Mouse (Mus musculus) macrophage (primary cell): ENCODE measurements around the gene Sema4g. TPM values are rescaled to one million over a fixed set of nuclear protein-coding genes. Genes with fewer than 3 reads are reported as not detected.

Experiments used
- H3K27ac ChIP-seq: fragments of 350-480 bp; formaldehyde crosslinking; 2 replicates; pipeline ENCODE4 v1.9.0; 2021
- H3K36me3 ChIP-seq: fragments of 350-480 bp; formaldehyde crosslinking; 2 replicates; pipeline ENCODE4 v1.9.0; 2021; ENCODE audit errors: inconsistent target
- H3K4me3 ChIP-seq: fragments of 350-480 bp; formaldehyde crosslinking; 2 replicates; pipeline ENCODE4 v1.9.0; 2021; ENCODE audit errors: inconsistent target
- H3K79me2 ChIP-seq: fragments of 350-480 bp; formaldehyde crosslinking; 2 replicates; pipeline ENCODE4 v1.9.0; 2021; ENCODE audit errors: inconsistent target
- WGBS: methylation state at CpG from one replicate; pipeline ENCODE4 v1.1.7; 2026; ENCODE audit warnings: inconsistent platforms; ENCODE audit not compliant: missing documents; 5-methylcytosine and 5-hydroxymethylcytosine counted together
- polyA plus RNA-seq: library from polyadenylated mRNA; stranded (reverse); fragments of 250-400 nt; gene quantifications from 3 replicates; pipeline ENCODE4 v1.2.4, GENCODE M21; 2018; ENCODE audit warnings: inconsistent platforms
- total RNA-seq, 78 experiments: library from RNA; depleted of rRNA; stranded (reverse); fragments of 250-400 nt; gene quantifications; 1 replicate in 9 of 78; 2 replicates in 24 of 78; 3 replicates in 43 of 78; 4 replicates in 2 of 78; pipeline ENCODE4 v1.2.4; 2018; ENCODE audit warnings: inconsistent platforms in 56 of 78

The Sema4g gene
- total RNA-seq (2018; cell fraction: chromatin; rRNA removed): 1 to 10 TPM in 11 of 26 experiments, under 1 TPM in 14, not detected in 1; 0.08 to 2.4 (median 0.87) TPM
- total RNA-seq (2018; cell fraction: cytosol; rRNA removed): under 1 TPM in 5 of 26 experiments, not detected in 21; 0.03 to 0.09 (median 0.05) TPM
- 1 to 10 TPM in 2 of 26 experiments, under 1 TPM in 22, not detected in 2; 0.11 to 1.5 (median 0.48) TPM for total RNA-seq (2018; cell fraction: nucleus; rRNA removed)
- 0.04 TPM in 1 of 3 replicates, not detected in the others for polyA plus RNA-seq

GRCm38 (mm10) chr19:44988831-44989566 lies at the start of gene Sema4g:
Gene Sema4g (plus strand): TSS chr19:44989101.
- WGBS: 5% methylated on average over 45 of the region's 58 CpGs
- H3K27ac ChIP-seq: no peak within 1 kb of the TSS

GRCm38 (mm10) chr19:44959633-44960032 lies 29.3 kb upstream of the Sema4g start:
- H3K27ac ChIP-seq: no peak overlapping the region
- 100% methylated on average over 2 of the region's 2 CpGs for WGBS
- no peaks in the 10 kb centered on the region for H3K79me2 ChIP-seq
- H3K4me3 ChIP-seq: no peak overlapping the region
- H3K36me3 ChIP-seq: peaks cover 66% of the 10 kb centered on the region

More at GRCm38 (mm10) chr19:44988831-44989566, at the start of gene Sema4g:
- Histone ChIP-seq H3K36me3 (no peaks in the 10 kb centered on the region), H3K4me3 (no peak within 1 kb of the TSS), H3K79me2 (no peaks in the 10 kb centered on the region)

- no CpG with 5 or more reads among the region's 1 CpGs for WGBS
- Histone ChIP-seq H3K79me2 (no peaks in the 10 kb centered on the region), H3K36me3 (peaks cover 80% of the 10 kb centered on the region), H3K27ac (no peak overlapping the region), H3K4me3 (no peak overlapping the region)
Observed at GRCm38 (mm10) chr19:44965978-44966377, 22.9 kb upstream of the Sema4g start.

- H3K27ac ChIP-seq: no peak overlapping the region
- 92% methylated on average over 3 of the region's 3 CpGs for WGBS
- H3K36me3 ChIP-seq: peaks cover 78% of the 10 kb centered on the region
- H3K4me3 ChIP-seq: no peak overlapping the region
- no peaks in the 10 kb centered on the region for H3K79me2 ChIP-seq
Observed at GRCm38 (mm10) chr19:44968329-44968728, 20.6 kb upstream of the Sema4g start.

DNA sequence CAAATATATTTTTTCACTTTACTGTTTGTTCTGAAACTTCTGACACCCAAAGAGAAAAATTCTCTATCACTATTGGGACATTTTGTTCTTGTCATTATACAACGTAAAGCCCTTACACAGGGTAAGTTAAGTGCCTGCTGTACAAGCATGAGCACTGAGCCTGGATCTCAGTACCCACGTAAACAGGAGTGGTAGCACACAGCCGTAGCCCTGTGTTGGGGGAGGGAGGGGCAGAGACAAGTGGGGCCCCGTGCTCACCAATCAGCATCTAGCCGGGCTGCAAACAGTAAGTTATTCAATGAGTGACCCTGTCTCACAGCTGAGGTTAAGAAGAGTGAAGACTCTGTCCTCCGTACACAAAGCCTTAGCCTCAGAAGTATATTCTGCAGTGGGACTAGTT lies 12.3 kb upstream of the Sema4g start:
- H3K27ac ChIP-seq: no peak overlapping the region
- no peaks in the 10 kb centered on the region for H3K79me2 ChIP-seq
- H3K4me3 ChIP-seq: no peak overlapping the region
- WGBS: 96% methylated on average over 6 of the region's 6 CpGs
- peaks cover 87% of the 10 kb centered on the region for H3K36me3 ChIP-seq

GRCm38 (mm10) chr19:44977148-44977547 lies 11.8 kb upstream of the Sema4g start:
- Histone ChIP-seq H3K36me3 (peaks cover 82% of the 10 kb centered on the region), H3K79me2 (no peaks in the 10 kb centered on the region), H3K4me3 (no peak overlapping the region), H3K27ac (no peak overlapping the region)
- WGBS: 91% methylated on average over 6 of the region's 6 CpGs

DNA sequence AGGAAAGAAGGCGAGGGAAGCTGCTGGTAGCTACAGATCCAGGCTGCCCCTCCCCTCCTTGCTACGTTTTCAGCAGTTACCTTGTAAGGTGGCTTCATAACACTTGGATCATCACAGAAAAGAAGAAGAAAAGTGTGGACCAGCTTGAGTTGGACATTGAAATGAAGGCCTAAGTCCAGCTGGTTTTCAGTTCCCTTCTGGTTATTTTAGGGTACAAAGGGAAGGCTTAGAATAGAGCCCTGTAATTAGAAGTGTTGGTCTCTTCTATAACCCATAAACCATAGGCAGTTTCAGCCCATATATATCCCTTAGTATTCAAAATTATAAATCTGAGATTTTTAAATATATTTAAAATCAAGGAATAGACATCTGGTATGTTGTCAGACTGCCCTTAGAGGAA lies 8.1 kb upstream of the Sema4g start:
- Histone ChIP-seq H3K36me3 (peaks cover 46% of the 10 kb centered on the region), H3K79me2 (no peaks in the 10 kb centered on the region), H3K27ac (no peak overlapping the region), H3K4me3 (no peak overlapping the region)
- 74% methylated on average over 2 of the region's 2 CpGs for WGBS

DNA sequence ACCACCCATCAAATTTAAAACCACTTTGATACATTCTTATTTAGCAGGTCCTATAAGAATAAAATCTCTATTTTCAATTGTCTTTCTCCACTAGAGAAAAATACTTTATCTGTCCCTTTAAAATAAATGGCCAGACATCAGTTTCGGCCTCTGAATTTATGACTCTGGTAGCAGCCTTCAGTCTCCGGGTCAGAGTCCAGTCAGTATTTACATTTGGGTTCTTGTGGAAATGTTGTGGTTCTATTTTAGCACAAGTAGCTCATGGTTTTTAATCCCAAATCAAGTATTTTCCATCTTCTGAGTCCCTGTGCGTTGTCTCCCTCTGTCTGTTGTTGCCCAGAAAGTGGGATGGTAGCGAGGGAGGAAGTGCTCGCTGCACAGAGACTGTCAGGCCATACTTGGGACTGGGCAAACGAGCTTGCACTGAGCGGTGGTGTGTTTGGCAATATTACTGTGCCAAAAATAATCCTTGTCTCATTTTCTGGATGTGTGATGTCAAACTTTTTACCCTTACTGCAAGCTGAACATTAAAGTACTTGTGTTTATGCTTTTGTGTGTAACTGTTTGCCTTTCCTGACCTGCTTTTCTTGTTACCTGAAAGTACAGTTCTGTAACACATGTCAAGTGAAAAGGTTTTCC lies 6.3 kb upstream of the Sema4g start:
- H3K36me3 ChIP-seq: peaks cover 28% of the 10 kb centered on the region
- 68% methylated on average over 7 of the region's 7 CpGs for WGBS
- no peak overlapping the region for H3K4me3 ChIP-seq
- no peaks in the 10 kb centered on the region for H3K79me2 ChIP-seq
- no peak overlapping the region for H3K27ac ChIP-seq

DNA sequence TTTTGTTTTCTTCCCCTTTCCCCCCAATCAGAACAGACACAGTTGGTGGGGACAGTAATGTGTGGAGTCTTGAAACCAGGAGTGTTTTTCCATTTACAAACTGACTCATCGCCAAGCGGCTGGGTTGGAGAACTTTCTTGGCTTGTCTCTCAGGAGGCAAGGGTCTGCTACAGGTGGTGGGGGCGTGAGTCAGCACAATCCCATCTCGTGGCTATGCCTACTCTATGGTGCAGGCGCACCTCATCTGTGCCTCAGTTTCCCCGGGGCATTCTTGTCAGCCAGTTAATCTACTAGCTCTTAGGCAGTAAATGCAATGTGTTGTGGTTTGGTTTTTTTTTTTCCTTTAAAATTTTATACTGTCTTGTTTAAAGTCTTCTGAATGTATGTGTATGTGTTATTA lies 5.5 kb upstream of the Sema4g start:
- Histone ChIP-seq H3K4me3 (no peak overlapping the region), H3K36me3 (peaks cover 20% of the 10 kb centered on the region), H3K79me2 (no peaks in the 10 kb centered on the region), H3K27ac (no peak overlapping the region)
- 96% methylated on average over 6 of the region's 6 CpGs for whole genome bisulfite sequencing

DNA sequence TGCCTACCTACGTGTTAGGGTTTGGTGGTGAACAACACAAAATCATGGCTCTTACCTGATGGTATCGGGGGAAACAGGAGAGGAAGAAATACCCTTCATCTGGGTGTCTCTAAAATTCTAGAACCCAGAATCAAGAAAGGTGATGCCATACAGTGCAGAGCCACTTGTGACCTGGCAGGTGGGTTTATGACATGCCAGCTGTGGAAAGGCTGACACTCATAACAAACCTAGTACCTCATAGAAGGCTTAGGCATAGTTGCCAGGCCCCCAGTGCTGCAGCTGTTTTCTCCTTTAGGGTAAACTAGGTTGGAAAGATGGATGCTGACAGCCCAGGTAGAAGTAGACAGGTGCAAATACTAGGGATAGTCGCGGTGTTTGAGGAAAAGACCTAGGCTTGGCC lies 4.5 kb upstream of the Sema4g start:
- no peak overlapping the region for H3K4me3 ChIP-seq
- WGBS: 94% methylated on average over 4 of the region's 4 CpGs
- no peak overlapping the region for H3K27ac ChIP-seq
- H3K36me3 ChIP-seq: peaks cover 9% of the 10 kb centered on the region; the same call in 1 of the 2 replicates
- no peaks in the 10 kb centered on the region for H3K79me2 ChIP-seq

GRCm38 (mm10) chr19:44985159-44985988 lies 3.5 kb upstream of the Sema4g start:
- WGBS: 72% methylated on average over 5 of the region's 5 CpGs
- peaks cover 5% of the 10 kb centered on the region; the same call in 1 of the 2 replicates for H3K36me3 ChIP-seq
- no peak overlapping the region for H3K27ac ChIP-seq
- H3K79me2 ChIP-seq: no peaks in the 10 kb centered on the region
- no peak overlapping the region for H3K4me3 ChIP-seq

DNA sequence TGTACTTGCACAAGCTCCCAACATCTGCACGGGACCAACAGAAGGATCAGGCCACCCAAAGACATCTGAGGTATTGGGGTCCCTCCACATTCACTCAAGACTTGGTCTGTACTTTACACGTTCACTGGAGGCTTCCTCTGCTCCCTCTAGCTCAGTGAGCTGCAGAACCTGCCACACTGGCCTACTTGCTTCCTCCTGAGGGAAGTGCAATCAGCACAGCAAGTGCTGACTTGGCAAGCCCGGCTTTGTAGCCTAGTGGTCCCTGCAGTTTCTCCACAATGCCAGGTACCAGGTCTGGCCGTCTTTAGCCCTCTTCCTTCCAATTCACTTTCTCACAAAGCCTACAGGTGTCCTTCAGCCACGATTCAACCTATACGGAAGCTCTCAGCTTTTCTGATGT lies 1.9 kb upstream of the Sema4g start:
- Histone ChIP-seq H3K4me3 (no peak overlapping the region), H3K36me3 (no peaks in the 10 kb centered on the region), H3K79me2 (no peaks in the 10 kb centered on the region), H3K27ac (no peak overlapping the region)
- WGBS: 75% methylated on average over 6 of the region's 6 CpGs

- H3K27ac ChIP-seq: no peak overlapping the region
- H3K4me3 ChIP-seq: no peak overlapping the region
- H3K79me2 ChIP-seq: no peaks in the 10 kb centered on the region
- no peaks in the 10 kb centered on the region for H3K36me3 ChIP-seq
- WGBS: 75% methylated on average over 6 of the region's 6 CpGs
Observed at GRCm38 (mm10) chr19:44987851-44988250, 1.1 kb upstream of the Sema4g start.

DNA sequence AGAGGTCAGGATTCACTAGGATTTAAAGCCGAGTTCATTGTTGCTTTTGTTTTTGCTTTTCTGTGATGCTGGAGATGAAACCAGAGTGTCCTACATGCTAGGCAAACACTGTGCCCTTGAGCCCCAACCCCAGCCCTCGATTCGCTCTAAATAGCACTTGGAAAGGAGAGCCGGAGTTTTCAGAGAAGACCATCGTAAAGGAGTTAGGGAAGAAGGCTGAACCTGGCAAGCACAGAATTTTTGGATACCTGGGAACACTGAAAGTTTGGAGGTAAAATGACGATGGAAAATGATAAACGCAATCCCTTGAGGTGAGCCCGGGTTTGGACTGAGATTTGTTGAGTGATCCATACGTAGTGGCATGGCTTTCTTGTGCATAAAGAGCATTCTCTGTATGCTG lies 580 bp upstream of the Sema4g start:
- H3K79me2 ChIP-seq: no peaks in the 10 kb centered on the region
- no peak overlapping the region for H3K27ac ChIP-seq
- no peak overlapping the region for H3K4me3 ChIP-seq
- 61% methylated on average over 9 of the region's 9 CpGs for WGBS
- no peaks in the 10 kb centered on the region for H3K36me3 ChIP-seq
